Mouse (Mus musculus) liver, adult (tissue): ENCODE measurements at regions not wholly inside any gene's neighbourhood (a gene's known extent, or its start where the extent isn't known, plus 50 kb on each side); places are given as distances from the start of the nearest gene placed in this dataset.

Source experiments
- GATA4 ChIP-seq: IDR thresholded peaks from 2 replicates; pipeline ENCODE4 v1.6.1; 2014; ENCODE audit warnings: mild to moderate bottlenecking, low read length; ENCODE audit not compliant: insufficient replicate concordance

GRCm38 (mm10) chr9:13963140-13963763 lies 135.7 kb downstream of the Fam76b start:
- no peak for TF ChIP-seq GATA4

GRCm38 (mm10) chr9:13963796-13964195 lies 136.3 kb downstream of the Fam76b start:
- no peak for TF ChIP-seq GATA4

- TF ChIP-seq GATA4 = no peak
These were observed 136.7 kb downstream of the Fam76b start for GRCm38 (mm10) chr9:13964256-13964655.

GRCm38 (mm10) chr9:13966212-13966611 lies 138.7 kb downstream of the Fam76b start:
- no peak for TF ChIP-seq GATA4

GRCm38 (mm10) chr9:13969262-13969661 lies 141.7 kb downstream of the Fam76b start:
- TF ChIP-seq GATA4 = no peak

GRCm38 (mm10) chr9:13973600-13973999 lies 146.1 kb downstream of the Fam76b start:
- no peak for TF ChIP-seq GATA4

GRCm38 (mm10) chr9:13974870-13975269 lies 147.4 kb downstream of the Fam76b start:
- no peak for TF ChIP-seq GATA4

- no peak for TF ChIP-seq GATA4
These were observed 151.3 kb downstream of the Fam76b start for GRCm38 (mm10) chr9:13978842-13979241.

GRCm38 (mm10) chr9:13987486-13987885 lies 160.0 kb downstream of the Fam76b start:
- no peak for TF ChIP-seq GATA4

GRCm38 (mm10) chr9:13988901-13989300 lies 161.4 kb downstream of the Fam76b start:
- no peak for TF ChIP-seq GATA4

GRCm38 (mm10) chr9:13990960-13991359 lies 163.4 kb downstream of the Fam76b start:
- no peak for TF ChIP-seq GATA4

GRCm38 (mm10) chr9:13992728-13993127 lies 165.2 kb downstream of the Fam76b start:
- no peak for TF ChIP-seq GATA4

GRCm38 (mm10) chr9:13999358-13999757 lies 171.8 kb downstream of the Fam76b start:
- no peak for TF ChIP-seq GATA4

GRCm38 (mm10) chr9:14001517-14001916 lies 174.0 kb downstream of the Fam76b start:
- TF ChIP-seq GATA4 = no peak

GRCm38 (mm10) chr9:14002236-14002635 lies 174.7 kb downstream of the Fam76b start:
- TF ChIP-seq GATA4 = no peak

GRCm38 (mm10) chr9:14003163-14003562 lies 175.6 kb downstream of the Fam76b start:
- TF ChIP-seq GATA4 = no peak
